Mouse (Mus musculus): ENCODE measurements at regions not wholly inside any gene's neighbourhood (a gene's known extent, or its start where the extent isn't known, plus 50 kb on each side); places are given as distances from the start of the nearest gene placed in this dataset.

DNA sequence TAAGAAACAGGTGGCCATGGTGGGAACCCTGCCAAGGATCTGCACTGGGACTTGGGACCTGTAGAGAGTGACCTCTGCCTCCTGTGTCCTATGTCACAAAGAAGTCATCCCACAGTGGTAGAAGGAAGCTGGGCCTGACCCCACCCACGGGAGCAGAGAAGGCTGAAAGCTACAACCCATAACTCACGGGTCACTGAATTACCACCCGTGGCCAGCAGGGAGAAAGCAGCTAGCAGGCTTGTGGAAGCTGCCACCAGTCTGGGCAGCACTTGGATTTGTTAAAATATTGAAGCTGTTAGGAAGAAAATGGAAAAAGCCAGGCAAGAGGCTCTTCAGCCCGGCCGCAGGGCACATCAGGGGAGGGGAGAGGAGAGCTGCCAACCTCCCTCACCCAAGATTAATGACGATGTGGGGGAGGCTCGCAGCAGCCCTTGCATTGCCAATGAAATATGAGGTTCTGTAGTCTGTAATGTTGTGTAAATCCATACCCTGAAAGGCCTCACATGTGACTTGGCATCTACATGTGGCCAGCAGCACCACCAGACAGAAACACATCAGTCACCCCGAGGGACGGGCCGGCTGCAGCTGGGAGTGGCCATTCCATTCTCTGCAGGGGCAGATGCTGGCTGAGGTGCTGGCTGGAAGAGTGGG lies 94.5 kb downstream of the Olfm1 start:
- DNase-seq (ENCODE audit: low spot score), result peak; percentile 44

- DNase-seq (ENCODE audit: low spot score), result no peak
Observed at GRCm38 (mm10) chr2:28289339-28289738, 96.5 kb downstream of the Olfm1 start.

DNA sequence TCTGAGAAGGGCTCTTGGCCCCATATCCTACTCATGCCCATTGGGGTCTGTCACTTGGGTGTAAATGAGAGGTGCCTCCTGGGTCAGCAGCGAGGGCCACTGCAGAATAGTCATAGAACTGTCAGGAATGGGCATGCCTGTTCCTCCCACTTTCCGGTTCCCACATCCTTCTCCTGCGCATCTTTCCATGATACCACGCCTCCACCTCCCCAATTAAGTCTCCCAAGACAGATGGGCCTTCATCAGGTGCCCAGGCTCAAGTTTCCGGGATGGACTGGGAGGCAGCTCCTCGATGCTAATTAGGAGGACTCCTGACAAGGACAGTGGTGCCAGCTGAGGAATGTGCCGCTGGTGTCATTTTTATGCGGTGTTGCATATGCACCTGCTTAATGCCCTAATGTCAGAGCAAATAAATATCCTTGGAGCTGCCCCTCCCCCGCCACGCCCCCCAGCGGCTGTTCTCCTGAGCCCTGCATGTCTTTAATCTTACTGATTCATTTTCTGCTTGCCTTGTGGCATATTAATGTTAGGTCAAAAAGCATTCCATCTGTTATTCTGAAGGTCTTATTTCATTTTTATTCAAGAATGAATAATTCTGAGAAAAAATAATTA lies 97.2 kb downstream of the Olfm1 start:
- DNase-seq (ENCODE audit: low spot score), result peak; percentile 62

DNA sequence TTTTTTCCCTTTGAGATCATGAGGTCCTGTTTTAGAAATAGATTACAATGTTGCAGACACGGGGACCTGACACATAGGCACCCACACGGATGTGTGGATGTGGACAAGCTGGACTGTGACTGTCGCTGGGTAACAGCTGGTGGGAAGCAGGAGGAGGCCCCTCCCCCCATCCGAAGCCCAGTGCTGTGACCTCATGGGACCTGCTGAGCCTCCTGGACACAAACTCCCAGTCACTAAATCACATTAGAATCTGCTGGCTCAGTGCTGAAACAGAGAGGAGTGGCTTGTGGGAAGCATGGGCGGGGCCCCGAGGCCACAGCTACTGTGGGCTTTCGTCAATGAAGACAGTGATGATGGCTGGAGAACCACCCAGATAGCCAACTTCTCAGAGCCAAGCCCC lies 101.7 kb downstream of the Olfm1 start:
- DNase-seq (ENCODE audit: low spot score), result peak; percentile 49

DNA sequence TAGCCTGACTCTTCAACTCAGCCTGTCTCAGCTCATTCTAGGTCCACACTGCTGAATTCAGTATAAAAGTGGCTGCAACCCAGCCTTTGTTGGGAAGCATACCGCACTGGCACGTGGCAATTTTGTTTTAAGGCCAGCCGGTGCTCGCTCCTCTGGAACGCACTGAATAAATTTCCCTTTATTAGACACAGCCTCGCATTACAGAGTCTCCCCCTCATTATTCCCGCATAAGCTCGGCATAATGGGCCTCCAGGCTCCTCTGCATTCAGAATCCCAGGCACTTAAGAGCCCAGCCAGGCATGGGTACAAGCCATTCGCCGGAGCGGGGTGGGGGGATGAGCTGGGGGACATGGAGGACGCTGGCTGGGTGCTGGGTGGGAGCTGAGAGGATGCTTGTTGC lies 103.4 kb downstream of the Olfm1 start:
- DNase-seq (ENCODE audit: low spot score), result no peak

GRCm38 (mm10) chr2:28298738-28299137 lies 105.9 kb downstream of the Olfm1 start:
- DNase-seq (ENCODE audit: low spot score), result no peak

GRCm38 (mm10) chr2:28299346-28299745 lies 106.6 kb downstream of the Olfm1 start:
- DNase-seq (ENCODE audit: low spot score), result no peak

GRCm38 (mm10) chr2:28301313-28301712 lies 108.5 kb downstream of the Olfm1 start:
- DNase-seq (ENCODE audit: low spot score), result no peak

GRCm38 (mm10) chr2:28303936-28304335 lies 111.1 kb downstream of the Olfm1 start:
- no peak for DNase-seq (ENCODE audit: low spot score)

DNA sequence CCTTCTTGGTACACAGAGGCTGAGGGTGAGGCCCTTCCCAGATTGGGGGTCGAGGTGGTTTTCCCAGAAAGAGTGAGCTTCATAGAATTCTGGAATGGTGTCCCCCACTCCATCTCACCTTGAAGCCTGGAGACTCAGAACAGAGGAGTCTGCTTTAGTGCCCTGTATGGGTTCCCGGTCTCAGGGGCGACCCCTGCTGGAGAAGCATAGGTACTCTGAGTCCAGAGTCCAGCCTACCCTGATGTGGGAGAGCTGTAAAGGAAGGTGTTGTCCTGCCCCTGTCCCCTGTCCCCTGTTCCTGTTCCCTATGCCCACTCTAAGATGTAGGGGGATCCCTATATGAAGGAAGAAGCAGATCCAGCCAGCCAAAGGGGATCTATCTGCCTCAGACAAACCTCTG lies 111.9 kb downstream of the Olfm1 start:
- DNase-seq (ENCODE audit: low spot score), result peak; percentile 81

DNA sequence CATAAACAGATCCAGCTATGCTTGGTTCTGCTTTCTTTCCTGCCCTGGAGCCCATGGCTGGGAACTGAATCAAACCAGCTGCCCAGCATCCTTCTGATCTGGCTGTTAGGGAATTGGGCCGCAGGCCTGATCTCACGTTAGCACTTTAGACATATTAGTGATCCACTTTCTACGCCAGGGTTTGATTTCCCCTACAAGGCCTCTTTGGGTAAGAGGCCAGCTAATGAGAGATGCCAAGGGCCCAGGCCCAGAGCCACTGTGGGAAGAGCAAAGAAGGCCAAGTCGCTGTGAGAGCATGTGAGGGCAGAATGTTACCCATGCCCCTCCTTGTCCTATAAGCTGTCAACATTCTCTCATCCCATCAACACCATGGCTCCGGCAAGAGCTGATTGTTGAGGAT lies 116.3 kb downstream of the Olfm1 start:
- DNase-seq (ENCODE audit: low spot score), result no peak

DNA sequence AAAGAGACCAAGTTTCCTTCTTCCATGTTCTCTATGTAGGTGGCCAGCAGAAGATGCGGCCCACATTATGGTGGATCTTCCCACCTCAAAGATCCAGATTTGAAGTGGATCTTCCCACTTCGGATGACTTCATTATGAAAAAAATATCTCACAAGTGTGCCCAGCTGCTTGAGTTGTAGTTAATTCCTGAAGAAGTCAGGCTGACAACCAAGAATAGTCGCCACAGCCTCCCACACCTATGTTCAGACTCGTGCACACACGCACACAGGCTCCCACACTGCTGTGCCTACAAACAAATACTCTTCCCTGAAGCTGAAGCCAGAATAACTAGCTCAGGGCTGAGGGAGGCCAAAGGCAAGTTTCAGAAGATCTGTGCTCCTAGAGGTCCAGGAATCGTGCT lies 119.4 kb downstream of the Olfm1 start:
- no peak for DNase-seq (ENCODE audit: low spot score)

GRCm38 (mm10) chr2:28325502-28325901 lies 121.1 kb upstream of the Ppp1r26 start:
- DNase-seq (ENCODE audit: low spot score), result no peak

GRCm38 (mm10) chr2:28326056-28326455 lies 120.5 kb upstream of the Ppp1r26 start:
- DNase-seq (ENCODE audit: low spot score), result no peak

DNA sequence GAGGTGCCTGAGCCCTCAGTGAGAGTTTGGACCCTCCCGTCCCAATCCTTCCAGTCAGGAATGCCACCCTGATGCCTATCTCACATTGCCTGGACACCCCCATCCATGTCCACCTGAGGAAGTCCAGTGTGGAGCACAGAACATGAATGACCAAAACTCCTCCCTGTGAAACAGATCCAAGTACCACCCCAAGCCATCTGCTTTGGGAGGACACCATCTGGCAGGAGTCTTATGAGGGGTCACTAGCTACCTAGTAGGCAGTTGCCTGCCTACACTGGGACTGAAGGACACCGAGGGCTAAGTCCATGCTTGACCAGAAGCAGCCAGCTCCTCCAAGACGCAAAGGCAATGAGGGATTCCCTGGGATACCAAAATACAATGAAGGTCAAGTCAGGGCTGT lies 119.9 kb upstream of the Ppp1r26 start:
- no peak for DNase-seq (ENCODE audit: low spot score)

- no peak for DNase-seq (ENCODE audit: low spot score)
Observed at GRCm38 (mm10) chr2:28329130-28329529, 117.5 kb upstream of the Ppp1r26 start.

DNA sequence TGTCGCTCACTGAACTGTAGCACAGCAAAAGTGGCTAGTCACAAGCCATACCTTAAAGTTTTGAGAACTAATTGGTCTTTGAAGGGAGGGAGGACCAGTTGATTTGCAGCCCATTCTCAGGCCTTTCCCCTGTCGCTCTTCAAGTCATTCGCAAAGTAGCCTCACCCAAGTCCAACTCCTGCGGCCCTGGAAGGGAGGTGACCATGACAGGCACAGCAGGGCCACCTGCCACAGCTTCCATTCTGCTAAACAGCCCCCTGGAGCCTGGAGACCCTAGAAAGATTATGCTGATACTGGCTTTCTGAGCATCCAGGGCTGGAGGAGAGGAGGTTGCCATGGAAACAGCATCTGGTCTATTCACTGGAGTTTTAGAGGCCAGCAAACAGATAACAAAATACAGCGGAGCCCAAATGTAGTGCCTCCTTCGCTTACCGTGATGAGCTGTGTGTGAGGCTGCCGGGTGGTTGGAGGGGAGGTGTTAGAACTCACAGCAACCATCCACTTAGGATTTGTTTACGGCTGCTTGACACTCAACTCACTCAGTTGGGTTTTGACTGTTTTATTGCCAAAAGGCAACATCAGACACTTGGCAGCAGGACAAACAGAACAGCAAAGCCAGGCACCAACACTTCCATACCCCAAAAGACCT lies 111.3 kb upstream of the Ppp1r26 start:
- DNase-seq (ENCODE audit: low spot score), result no peak

DNA sequence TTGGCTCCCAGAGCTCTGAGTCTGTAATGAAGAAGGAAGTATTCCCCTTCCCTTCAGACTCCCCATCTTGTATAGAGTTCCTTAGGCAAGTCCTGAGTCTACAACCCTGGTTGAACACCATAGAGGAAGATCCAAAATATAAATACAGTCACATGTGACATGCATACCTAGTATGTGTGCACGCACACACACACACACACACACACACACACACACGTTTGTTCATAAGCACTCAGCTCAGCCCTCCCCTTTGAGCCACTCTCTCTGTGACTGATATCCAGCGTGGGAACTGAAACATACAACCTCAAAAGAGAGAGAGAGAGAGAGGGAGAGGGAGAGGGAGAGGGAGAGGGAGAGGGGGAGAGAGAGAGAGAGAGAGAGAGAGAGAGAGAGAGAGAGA lies 110.8 kb upstream of the Ppp1r26 start:
- no peak for DNase-seq (ENCODE audit: low spot score)

DNA sequence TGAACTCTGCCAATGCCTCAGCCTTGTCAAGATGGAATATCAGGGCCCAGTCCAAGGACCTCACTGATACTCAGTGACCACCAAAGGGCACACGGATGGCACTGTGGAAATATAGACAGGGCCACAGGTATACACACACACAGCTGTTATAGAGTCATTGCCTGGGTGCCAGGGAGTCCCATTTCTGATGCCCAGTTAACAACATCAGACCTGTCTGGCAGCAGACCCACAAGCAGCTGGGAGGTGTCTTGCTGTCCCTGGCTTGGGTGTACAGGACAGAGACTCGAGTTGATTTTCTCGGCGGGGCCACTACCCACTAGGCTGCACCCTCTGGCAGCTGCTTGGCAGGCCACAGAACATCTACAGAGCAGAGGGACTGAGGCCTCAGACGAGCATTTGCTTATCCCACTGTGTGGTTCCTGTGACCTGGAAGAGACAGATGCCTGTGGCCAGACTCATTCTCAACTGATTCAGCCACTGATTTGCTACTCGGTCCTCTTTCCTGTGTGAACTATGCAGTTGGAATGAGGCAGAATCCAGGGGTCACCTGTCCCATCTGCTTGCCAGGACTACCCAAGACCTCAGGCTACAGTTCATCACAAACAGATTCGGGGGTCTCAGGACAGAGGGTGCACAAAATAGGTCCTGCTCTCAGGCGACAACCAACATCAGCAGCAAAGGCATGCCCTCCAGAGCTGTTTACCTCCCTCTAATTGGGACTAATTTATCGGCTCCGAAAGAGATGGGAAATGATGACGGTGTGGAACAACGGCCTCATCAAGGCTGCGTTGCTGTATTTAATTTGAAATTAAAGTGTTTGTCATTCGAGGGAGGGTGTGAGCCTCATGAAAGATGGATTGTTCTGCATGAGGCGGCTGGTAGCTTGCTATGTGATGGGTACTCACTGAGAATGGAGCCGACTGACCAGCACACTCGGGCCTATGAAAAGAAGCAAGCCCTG lies 110.0 kb upstream of the Ppp1r26 start:
- no peak for DNase-seq (ENCODE audit: low spot score)

- DNase-seq (ENCODE audit: low spot score), result no peak
Observed at GRCm38 (mm10) chr2:28337561-28337960, 109.0 kb upstream of the Ppp1r26 start.

DNA sequence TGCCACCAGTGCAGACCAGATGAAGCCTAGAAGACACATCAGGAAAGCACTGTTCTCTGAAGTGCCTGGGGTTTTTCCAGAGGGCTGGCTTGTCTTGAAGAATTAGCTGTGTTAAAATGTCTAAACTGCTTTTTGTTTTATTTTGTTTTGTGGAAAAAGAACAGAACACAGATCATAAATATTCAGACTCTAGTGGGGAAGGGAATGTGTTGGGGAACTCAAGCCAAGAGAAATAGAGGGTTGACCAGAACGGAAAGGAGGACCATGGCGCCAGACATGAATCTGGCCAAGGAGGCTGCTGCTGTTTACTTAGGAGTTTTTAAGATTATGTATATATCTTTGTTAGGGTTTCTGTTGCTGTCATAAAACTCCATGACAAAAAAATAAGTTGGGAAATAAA lies 105.3 kb upstream of the Ppp1r26 start:
- DNase-seq (ENCODE audit: low spot score), result no peak

GRCm38 (mm10) chr2:28348453-28348852 lies 98.1 kb upstream of the Ppp1r26 start:
- no peak for DNase-seq (ENCODE audit: low spot score)

GRCm38 (mm10) chr2:28349911-28350310 lies 96.7 kb upstream of the Ppp1r26 start:
- no peak for DNase-seq (ENCODE audit: low spot score)
